Mouse (Mus musculus) hindbrain, embryonic 13.5 days (tissue): ENCODE results near the gene Chst12. TPM values are rescaled to one million over a fixed set of nuclear protein-coding genes. Genes with fewer than 3 reads are reported as not detected.

Source experiments
- ATAC-seq: fragments of 200-750 bp; cut with Nextera tagmentation; 2 replicates; pipeline ENCODE4 v1.8.0; 2017; ENCODE audit warnings: moderate TSS enrichment; ENCODE audit not compliant: low FRiP score
- H3K27ac ChIP-seq: fragments of 300-500 bp; sonication (generic); 2 replicates; pipeline ENCODE4 v1.5.1; 2015; ENCODE audit warnings: inconsistent platforms, mild to moderate bottlenecking, moderate library complexity
- H3K27me3 ChIP-seq: fragments of 300-500 bp; sonication (generic); 2 replicates; pipeline ENCODE4 v1.6.1; 2015; ENCODE audit warnings: mild to moderate bottlenecking, inconsistent platforms
- H3K36me3 ChIP-seq: fragments of 300-500 bp; sonication (generic); 2 replicates; pipeline ENCODE4 v1.6.1; 2015; ENCODE audit warnings: mild to moderate bottlenecking, inconsistent platforms
- H3K4me1 ChIP-seq: fragments of 300-500 bp; sonication (generic); replicated peaks from 2 replicates; pipeline ENCODE4 v1.6.1; 2015; ENCODE audit warnings: inconsistent platforms
- H3K4me2 ChIP-seq: fragments of 300-500 bp; sonication (generic); 2 replicates; pipeline ENCODE4 v1.6.1; 2015; ENCODE audit warnings: inconsistent platforms, mild to moderate bottlenecking, moderate library complexity
- H3K4me3 ChIP-seq: fragments of 300-500 bp; sonication (generic); 2 replicates; pipeline ENCODE4 v1.5.1; 2015; ENCODE audit warnings: mild to moderate bottlenecking, inconsistent platforms
- H3K9ac ChIP-seq: fragments of 300-500 bp; sonication (generic); 2 replicates; pipeline ENCODE4 v1.6.1; 2015; ENCODE audit warnings: mild to moderate bottlenecking, inconsistent platforms
- H3K9me3 ChIP-seq: fragments of 300-500 bp; sonication (generic); 2 replicates; pipeline ENCODE4 v1.6.1; 2016; ENCODE audit warnings: inconsistent platforms
- WGBS: fragments of 180-500 bp; shearing (Covaris S2); methylation state at CpG from one replicate; pipeline ENCODE4 v1.1.7; 2015; 5-methylcytosine and 5-hydroxymethylcytosine counted together
- polyA plus RNA-seq: library from polyadenylated mRNA; unstranded; fragments of >200 nt; fragmentation: Nextera tagmentation; extraction: Ambion mirVana; gene quantifications from 2 replicates; pipeline ENCODE4 v1.2.1, GENCODE M21; 2015

Gene Chst12
- polyA plus RNA-seq, 1 experiment from 2014 or later = 19.5 TPM

DNA sequence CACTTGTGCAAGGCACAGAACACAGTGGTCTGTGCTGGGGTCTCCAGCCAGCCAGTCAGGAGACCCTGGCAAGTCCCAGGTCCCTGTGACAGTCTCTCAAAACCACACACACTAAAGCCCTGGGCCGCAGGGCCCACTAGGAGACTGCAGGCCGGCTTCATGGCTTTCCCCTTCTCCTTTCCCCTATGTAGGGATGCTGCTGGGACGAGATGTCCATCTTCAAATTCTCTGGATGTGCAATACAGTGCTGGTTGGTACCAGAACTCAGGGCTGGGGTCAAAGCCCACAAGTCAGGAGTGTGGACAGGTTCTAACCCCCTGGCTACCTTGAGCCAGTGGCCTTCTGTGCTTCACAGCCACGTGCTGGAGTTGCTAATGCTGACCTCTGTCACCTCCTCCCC lies 60.9 kb downstream of the Chst12 start:
- no peak overlapping the region for H3K27ac ChIP-seq
- WGBS = 74% methylated on average over 4 of the region's 4 CpGs
- no peak for ATAC-seq

DNA sequence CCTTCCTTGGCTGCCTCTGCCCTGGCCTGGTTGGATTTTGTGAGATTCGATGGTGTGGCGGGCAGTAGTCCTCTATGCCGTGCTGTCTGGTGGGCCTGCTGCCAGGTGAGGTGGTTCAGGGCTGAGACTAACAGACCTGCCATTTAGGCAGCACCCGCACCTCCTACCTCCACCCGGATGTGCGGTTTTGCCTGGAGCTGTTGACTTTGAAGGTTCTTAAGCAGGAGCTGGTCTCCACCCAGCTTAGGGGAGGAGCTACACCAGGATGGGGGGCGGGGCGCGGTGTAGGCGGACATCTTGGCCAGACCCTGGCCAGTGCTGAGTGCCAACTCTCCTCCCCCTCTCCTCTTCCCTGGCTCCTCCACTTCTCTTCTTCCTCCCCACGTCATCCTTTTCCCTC lies 62.0 kb downstream of the Chst12 start:
- no peaks in the 10 kb centered on the region for H3K36me3 ChIP-seq
- H3K27ac ChIP-seq = no peak overlapping the region
- H3K27me3 ChIP-seq = 0 out of 2 replicates have a peak, but pooled peaks cover 5% of the 10 kb centered on the region
- no peak overlapping the region for H3K4me3 ChIP-seq
- 65% methylated on average over 11 of the region's 11 CpGs for WGBS
- no peaks in the 10 kb centered on the region for H3K9me3 ChIP-seq
- no peak for ATAC-seq
- H3K9ac ChIP-seq = no peak overlapping the region
- peaks cover 32% of the 10 kb centered on the region for H3K4me1 ChIP-seq
- no peak overlapping the region for H3K4me2 ChIP-seq

More for the DNA sequence above, 60.9 kb downstream of the Chst12 start:
- Histone ChIP-seq H3K4me2 (no peak overlapping the region), H3K36me3 (no peaks in the 10 kb centered on the region), H3K27me3 (0 out of 2 replicates have a peak, but pooled peaks cover 5% of the 10 kb centered on the region), H3K9ac (no peak overlapping the region), H3K4me3 (no peak overlapping the region), H3K9me3 (no peaks in the 10 kb centered on the region), H3K4me1 (peaks cover 28% of the 10 kb centered on the region)

DNA sequence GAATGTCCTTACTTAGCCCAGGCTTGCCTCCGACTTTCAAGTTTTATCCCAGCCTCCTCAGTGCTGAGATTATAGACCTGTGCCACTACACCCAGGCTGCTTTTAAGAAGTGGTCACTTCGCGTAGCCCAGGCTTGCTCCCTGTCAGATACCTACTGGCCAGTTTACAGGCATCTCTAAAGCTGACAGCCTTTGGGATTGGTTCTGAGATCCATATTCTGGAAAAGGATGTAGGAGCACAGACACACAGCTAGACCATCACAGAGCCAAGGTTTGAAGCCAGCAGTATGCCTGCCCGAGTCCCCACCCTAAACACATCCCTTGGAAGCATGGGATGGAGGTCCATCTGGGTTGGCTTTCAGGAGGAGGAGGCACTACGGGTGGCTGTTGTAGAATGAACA lies 62.4 kb downstream of the Chst12 start:
- 92% methylated on average over 5 of the region's 5 CpGs for WGBS
- no peak overlapping the region for H3K4me2 ChIP-seq
- H3K27ac ChIP-seq = no peak overlapping the region
- no peaks in the 10 kb centered on the region for H3K9me3 ChIP-seq
- H3K27me3 ChIP-seq = 0 out of 2 replicates have a peak, but pooled peaks cover 5% of the 10 kb centered on the region
- H3K9ac ChIP-seq = no peak overlapping the region
- H3K4me1 ChIP-seq = peaks cover 32% of the 10 kb centered on the region
- no peak overlapping the region for H3K4me3 ChIP-seq
- H3K36me3 ChIP-seq = no peaks in the 10 kb centered on the region
- ATAC-seq = no peak

DNA sequence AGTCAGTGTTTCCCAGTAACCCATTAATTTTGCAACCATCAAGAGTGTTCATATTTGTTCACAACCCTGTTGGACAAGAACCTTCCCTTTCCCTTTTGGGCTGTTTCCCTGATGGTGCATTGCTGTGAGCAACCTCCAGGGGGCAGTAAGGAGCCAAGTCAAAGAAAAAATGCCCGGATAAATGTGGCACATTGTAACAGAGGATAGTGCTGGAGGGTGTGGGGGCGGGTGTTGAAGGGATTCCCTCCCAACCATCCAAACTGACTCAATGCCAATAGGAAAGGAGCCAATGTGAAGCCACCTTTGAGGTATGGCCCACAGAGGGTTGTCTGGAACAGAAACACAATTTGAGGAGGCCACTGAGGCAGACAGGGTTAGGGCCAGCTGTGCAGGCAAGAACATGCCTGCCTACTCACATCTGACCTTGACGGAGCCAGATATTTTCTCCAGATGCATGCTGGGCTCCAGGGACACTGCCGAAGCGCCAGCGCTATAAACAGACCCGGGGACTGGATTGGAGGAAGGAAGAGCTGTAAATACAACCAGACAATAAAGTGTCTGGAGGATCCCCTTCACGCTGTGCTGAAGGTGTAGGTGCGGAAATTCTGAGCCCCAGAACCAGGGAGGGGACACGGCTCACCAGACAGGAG lies 63.1 kb downstream of the Chst12 start:
- Histone ChIP-seq H3K9me3 (no peaks in the 10 kb centered on the region), H3K9ac (no peak overlapping the region), H3K27ac (no peak overlapping the region), H3K4me2 (no peak overlapping the region), H3K4me3 (no peak overlapping the region), H3K27me3 (0 out of 2 replicates have a peak, but pooled peaks cover 5% of the 10 kb centered on the region), H3K4me1 (peaks cover 32% of the 10 kb centered on the region), H3K36me3 (no peaks in the 10 kb centered on the region)
- ATAC-seq = peak; percentile 11; the same call in 1 of the 2 replicates
- 57% methylated on average over 10 of the region's 10 CpGs for WGBS

DNA sequence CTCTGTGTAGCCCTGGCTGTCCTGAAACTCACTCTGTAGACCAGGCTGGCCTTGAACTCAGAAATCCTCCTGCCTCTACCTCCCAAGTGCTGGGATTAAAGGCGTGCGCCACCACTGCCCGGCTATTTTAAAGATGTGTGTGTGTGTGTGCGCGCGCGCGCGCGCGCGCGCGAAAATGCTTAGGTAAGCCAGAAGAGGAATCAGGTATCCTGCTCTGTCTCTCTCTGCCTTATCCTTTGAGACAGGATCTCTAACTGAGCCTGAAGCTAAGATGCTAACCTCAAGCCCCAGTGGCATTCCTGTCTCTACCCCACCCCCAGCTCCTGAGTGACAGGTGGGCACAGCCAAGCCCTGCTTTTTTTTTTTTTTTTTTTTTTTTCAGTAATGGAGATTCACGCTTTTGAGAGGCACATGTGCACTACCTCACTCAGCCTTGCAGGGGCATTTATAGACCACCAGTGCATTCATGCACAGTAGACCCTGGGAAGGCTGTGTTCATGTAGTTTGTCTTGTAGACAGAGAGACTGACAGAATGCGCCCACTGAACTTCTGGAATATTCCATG lies 63.8 kb downstream of the Chst12 start:
- Histone ChIP-seq H3K4me3 (no peak overlapping the region), H3K27me3 (0 out of 2 replicates have a peak, but pooled peaks cover 5% of the 10 kb centered on the region), H3K4me1 (peaks cover 32% of the 10 kb centered on the region), H3K27ac (no peak overlapping the region), H3K9me3 (no peaks in the 10 kb centered on the region), H3K4me2 (no peak overlapping the region), H3K9ac (no peak overlapping the region), H3K36me3 (no peaks in the 10 kb centered on the region)
- 80% methylated on average over 16 of the region's 16 CpGs for WGBS
- no peak for ATAC-seq

DNA sequence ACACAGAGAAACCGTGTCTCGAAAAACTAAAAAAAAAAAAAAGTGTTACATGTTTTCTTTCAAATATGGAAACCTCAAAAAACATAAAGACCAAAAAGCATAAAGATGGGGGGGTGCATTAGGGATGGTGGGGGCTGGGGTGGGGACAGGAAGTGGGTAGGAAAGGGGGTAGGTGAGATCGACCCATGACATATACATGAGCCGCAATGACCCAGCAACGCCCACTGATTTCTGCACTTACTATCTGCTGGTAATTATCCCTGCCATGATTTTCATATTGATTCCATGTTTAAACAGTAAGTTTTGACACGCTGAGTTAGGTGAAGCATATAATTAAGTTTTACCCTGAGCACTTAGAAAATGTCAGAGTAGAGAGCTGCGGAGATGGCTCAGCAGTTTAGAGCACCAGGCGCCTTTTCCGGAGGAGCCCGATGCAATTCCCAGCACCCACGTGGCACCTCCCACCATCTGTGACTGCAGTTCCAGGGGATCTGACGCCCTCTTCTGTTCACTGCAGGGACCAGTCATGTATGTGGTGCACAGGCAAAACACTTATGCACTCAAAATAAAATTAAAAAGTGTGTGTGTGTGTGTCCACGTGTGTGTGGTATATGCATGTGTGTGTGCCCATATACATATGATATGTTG lies 65.0 kb downstream of the Chst12 start:
- no peaks in the 10 kb centered on the region for H3K36me3 ChIP-seq
- peaks cover 26% of the 10 kb centered on the region for H3K4me1 ChIP-seq
- 85% methylated on average over 13 of the region's 13 CpGs for WGBS
- H3K27me3 ChIP-seq = 0 out of 2 replicates have a peak, but pooled peaks cover 5% of the 10 kb centered on the region
- H3K4me3 ChIP-seq = no peak overlapping the region
- H3K4me2 ChIP-seq = no peak overlapping the region
- H3K27ac ChIP-seq = no peak overlapping the region
- no peaks in the 10 kb centered on the region for H3K9me3 ChIP-seq
- H3K9ac ChIP-seq = no peak overlapping the region
- ATAC-seq = no peak

DNA sequence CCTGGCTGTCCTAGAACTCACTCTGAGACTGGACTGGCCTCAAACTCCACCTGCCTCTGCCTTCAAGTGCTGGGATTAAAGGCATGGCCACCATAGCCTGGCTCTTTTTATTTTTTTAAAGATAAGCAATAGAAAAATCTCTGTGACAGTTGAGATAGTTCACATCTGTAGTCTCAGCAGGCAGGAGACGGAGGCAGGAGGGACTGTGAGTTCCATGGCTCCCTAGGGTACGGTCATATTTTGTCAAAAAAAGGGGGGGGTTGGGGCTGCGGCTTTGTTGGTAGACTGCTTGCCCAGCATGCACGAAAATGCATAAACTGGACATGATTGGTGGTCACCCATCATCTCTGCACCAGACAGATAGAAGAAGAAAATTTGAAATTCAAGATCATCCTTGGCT lies 65.9 kb downstream of the Chst12 start:
- 0 out of 2 replicates have a peak, but pooled peaks cover 5% of the 10 kb centered on the region for H3K27me3 ChIP-seq
- H3K9ac ChIP-seq = no peak overlapping the region
- H3K27ac ChIP-seq = no peak overlapping the region
- peaks cover 22% of the 10 kb centered on the region for H3K4me1 ChIP-seq
- no peak for ATAC-seq
- 50% methylated on average over 4 of the region's 4 CpGs for WGBS
- no peak overlapping the region for H3K4me2 ChIP-seq
- no peaks in the 10 kb centered on the region for H3K9me3 ChIP-seq
- H3K36me3 ChIP-seq = no peaks in the 10 kb centered on the region
- H3K4me3 ChIP-seq = no peak overlapping the region

- H3K27ac ChIP-seq = no peak overlapping the region; the same call in 1 of the 2 replicates
- ATAC-seq = no peak
Measured at GRCm38 (mm10) chr5:140571673-140572072, 66.3 kb downstream of the Chst12 start.

DNA sequence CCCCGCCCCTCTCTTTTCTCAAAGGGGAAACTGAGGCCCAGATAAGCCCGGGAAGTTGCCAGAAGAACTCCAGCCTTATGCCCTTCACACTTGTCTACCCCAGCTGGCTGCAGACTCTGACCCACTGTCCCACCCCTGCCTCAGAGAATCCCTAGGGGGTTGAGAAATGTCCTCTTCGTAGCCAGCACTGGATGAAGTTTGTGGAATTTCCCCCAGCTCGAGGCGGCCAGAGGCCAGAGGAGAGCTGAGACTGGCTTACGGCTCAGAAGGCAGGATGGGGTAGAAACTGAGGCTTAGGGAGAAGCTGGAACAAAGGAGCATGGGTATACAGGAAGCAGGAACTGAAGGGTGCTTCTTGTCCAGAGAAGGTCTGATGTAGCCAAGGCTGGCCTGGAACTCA lies 67.3 kb downstream of the Chst12 start:
- H3K4me2 ChIP-seq = no peak overlapping the region
- H3K27me3 ChIP-seq = no peaks in the 10 kb centered on the region
- no peak for ATAC-seq
- no peak overlapping the region for H3K9ac ChIP-seq
- WGBS = 82% methylated on average over 6 of the region's 6 CpGs
- no peak overlapping the region for H3K4me3 ChIP-seq
- peaks cover 12% of the 10 kb centered on the region for H3K4me1 ChIP-seq
- H3K27ac ChIP-seq = no peak overlapping the region
- no peaks in the 10 kb centered on the region for H3K9me3 ChIP-seq
- H3K36me3 ChIP-seq = no peaks in the 10 kb centered on the region

More at GRCm38 (mm10) chr5:140571673-140572072, 66.3 kb downstream of the Chst12 start:
- H3K9ac ChIP-seq = no peak overlapping the region
- 47% methylated on average over 10 of the region's 10 CpGs for WGBS
- H3K27me3 ChIP-seq = 0 out of 2 replicates have a peak, but pooled peaks cover 4% of the 10 kb centered on the region
- H3K9me3 ChIP-seq = no peaks in the 10 kb centered on the region
- H3K36me3 ChIP-seq = no peaks in the 10 kb centered on the region
- no peak overlapping the region for H3K4me2 ChIP-seq
- peaks cover 21% of the 10 kb centered on the region for H3K4me1 ChIP-seq
- H3K4me3 ChIP-seq = no peak overlapping the region

Other genes starting within 250 kb of the Chst12 start
- gene Mad1l1, start 184.0 kb upstream of the Chst12 start, polyA plus RNA-seq = 33.2 and 34.1 TPM in 2 replicates
- 26.8 and 28.6 TPM in 2 replicates for gene Nudt1, start 183.9 kb upstream of the Chst12 start, polyA plus RNA-seq
- 20.2 and 21.5 TPM in 2 replicates for gene Mrm2, start 173.7 kb upstream of the Chst12 start, polyA plus RNA-seq
- gene Snx8, start 116.3 kb upstream of the Chst12 start, polyA plus RNA-seq = 25.7 and 26.3 TPM in 2 replicates
- gene Eif3b, start 86.2 kb upstream of the Chst12 start, polyA plus RNA-seq = 79.3 and 81.7 TPM in 2 replicates
- not detected in 2 replicates for gene Gm4869, start 59.9 kb upstream of the Chst12 start, polyA plus RNA-seq
- gene Grifin, start 59.5 kb downstream of the Chst12 start, polyA plus RNA-seq = not detected in 2 replicates
- gene Lfng, start 101.8 kb downstream of the Chst12 start, polyA plus RNA-seq = 22.9 and 27.1 TPM in 2 replicates
- 65.3 and 67.4 TPM in 2 replicates for gene Ttyh3, start 143.5 kb downstream of the Chst12 start, polyA plus RNA-seq
- 26.0 and 26.3 TPM in 2 replicates for gene Iqce, start 196.8 kb downstream of the Chst12 start, polyA plus RNA-seq
- 22.9 and 23.7 TPM in 2 replicates for gene Brat1, start 199.5 kb downstream of the Chst12 start, polyA plus RNA-seq
- gene Amz1, start 218.6 kb downstream of the Chst12 start, polyA plus RNA-seq = 2.2 and 2.7 TPM in 2 replicates